Mouse (Mus musculus) CD4-positive helper T cell, adult 2 months (primary cell): Measurements from ENCODE around the gene Celsr3.

Source experiments
- DNase-seq: peaks from one replicate; pipeline ENCODE4 v3.0.0-alpha.2; 2012; ENCODE audit warnings: low read depth, missing footprints, low spot score

Gene Celsr3

DNA sequence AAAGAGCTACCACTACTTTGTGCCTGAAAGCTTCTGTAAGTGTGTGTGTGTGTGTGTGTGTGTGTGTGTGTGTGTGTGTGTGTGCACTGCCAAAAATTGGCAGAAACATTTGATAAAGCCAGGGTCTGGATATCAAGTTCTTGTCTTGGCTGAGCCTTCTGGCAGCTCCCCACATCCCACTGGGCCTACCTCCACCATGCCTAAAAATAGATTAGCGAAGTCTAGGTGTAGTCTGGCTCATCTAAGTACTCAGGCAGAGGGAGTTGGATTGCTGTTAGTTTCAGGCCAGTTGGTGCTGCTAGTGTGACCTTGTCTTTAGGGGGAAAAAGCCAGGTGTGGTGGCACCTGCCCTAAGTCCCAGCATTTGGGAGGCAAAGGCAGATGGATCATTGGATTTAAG lies 19.3 kb upstream of the Celsr3 start:
- no peak for DNase-seq

DNA sequence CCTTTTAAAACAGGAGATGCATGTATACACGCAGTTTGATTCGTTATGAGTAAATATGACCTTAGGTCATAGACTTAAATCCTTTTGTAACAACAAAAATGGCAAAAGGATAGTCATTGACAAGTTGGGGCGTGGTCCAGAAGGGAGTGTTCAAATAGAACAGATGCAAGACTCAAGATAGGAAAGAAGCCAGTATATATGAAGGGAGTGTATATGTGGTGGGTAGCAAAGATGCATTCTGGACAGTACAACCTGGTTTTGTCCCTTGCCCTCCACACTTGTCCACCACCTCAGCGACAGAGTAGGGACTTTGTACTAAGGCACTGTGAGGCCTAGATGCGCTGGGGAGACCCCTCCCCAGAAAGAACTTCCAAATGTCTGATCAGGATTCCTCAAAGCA lies 18.4 kb upstream of the Celsr3 start:
- DNase-seq, result peak; percentile 17

DNA sequence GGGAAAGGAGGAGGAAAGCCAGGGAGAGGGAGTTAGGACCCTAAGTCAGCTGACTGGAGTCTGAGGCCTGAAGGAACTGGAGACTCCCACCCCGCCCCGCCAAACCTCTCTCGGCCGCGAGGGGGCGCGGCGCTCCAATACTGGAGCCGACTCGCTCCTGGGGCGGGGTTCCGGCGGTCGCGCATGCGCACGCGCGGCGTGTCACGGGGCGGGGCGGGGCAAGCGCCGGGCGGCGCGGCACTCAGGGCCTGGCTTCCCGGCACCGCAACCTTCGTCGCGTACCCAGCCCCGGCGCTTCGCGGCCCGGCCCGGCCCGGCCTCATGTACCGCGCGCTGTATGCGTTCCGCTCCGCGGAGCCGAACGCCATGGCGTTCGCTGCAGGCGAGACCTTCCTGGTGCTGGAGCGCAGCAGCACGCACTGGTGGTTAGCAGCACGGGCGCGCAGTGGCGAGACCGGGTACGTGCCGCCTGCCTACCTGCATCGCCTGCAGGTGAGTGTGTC lies 17.9 kb upstream of the Celsr3 start, which contains the start of gene Nckipsd:
Gene Nckipsd (plus strand): TSS at position 206 of the 503 bp plus-strand sequence.
- DNase-seq, result peak; percentile 94

DNA sequence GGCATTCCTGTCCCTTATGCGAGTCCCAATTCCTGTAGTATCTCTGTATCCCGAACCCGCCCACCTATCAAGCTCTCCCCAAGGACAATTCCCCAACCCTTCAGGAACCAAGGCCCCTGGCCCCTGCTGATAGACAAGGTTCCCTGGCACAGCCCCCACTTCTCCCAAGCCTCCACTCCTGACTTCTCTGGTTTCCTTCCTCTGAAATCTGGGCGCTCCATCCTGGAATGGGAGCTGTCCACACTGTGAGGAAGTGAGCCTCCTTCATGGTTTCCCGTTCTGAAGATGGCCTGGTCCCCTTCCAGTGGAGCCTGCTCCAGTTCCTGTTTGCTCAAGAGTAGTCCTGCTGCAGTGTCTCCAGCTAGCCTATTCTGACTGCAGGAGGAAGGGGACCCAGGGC lies 16.9 kb upstream of the Celsr3 start:
- DNase-seq, result no peak

- DNase-seq, result no peak
Observed at GRCm38 (mm10) chr9:108809723-108810122, 16.4 kb upstream of the Celsr3 start.

- DNase-seq, result no peak
Observed at GRCm38 (mm10) chr9:108810516-108810915, 15.6 kb upstream of the Celsr3 start.

DNA sequence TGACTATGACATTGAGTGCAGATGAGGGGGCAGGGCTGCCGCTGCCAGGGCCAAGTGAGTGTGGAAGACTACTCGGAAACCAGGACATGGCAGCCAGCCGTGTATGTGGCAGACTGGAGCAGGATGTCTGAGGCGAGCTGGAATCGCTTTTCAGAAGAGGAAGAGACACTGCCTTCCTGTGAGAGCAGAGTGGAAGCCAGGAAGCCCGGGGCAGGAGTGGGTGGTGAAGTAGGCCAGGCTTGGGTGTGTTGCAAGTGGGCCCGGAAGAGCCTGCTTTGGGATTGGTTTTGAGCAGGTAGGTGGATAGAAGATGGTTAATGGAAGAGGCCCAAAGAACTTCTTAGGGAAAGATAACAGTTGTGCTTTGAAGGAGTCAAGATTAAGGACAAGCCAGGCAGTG lies 10.6 kb upstream of the Celsr3 start:
- no peak for DNase-seq

GRCm38 (mm10) chr9:108819495-108819894 lies 6.6 kb upstream of the Celsr3 start:
- DNase-seq, result peak; percentile 48

GRCm38 (mm10) chr9:108820077-108820476 lies 6.0 kb upstream of the Celsr3 start:
- no peak for DNase-seq

- DNase-seq, result no peak
Observed at GRCm38 (mm10) chr9:108824144-108824685, 1.9 kb upstream of the Celsr3 start.

DNA sequence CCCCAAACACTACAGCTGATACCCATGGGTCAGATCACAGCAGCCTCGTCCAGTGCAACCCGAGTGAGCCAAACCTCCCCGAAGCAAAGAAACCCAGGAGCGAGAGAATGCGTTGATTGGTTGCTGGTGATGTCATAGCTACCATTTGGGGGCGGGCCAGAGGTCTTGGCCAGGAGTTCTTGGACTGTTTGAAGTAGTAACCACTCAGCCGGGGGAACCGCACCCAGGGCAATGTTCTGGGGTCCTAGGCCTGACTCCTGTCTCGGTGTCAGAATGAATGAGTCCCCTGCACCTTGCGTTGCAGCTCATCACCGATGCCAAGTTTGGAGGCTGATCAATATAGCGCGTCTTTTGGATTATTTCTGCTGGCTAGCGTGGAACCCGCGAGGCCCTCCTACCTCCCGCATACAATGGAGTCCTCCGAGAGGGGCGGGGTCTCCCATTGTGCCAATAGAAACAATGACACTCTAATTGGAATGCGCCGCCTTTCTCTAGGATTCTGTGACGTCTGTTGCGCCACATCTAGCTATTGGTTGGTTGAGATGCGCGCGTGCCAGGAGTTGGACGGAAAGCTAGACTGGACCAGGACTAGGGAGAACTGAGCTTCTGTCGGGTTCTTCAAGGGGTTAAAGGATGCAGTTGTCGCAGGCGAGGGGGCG lies 1.2 kb upstream of the Celsr3 start:
- no peak for DNase-seq

- DNase-seq, result peak; percentile 76
Observed at GRCm38 (mm10) chr9:108826700-108827340, 700 bp downstream of the Celsr3 start.

DNA sequence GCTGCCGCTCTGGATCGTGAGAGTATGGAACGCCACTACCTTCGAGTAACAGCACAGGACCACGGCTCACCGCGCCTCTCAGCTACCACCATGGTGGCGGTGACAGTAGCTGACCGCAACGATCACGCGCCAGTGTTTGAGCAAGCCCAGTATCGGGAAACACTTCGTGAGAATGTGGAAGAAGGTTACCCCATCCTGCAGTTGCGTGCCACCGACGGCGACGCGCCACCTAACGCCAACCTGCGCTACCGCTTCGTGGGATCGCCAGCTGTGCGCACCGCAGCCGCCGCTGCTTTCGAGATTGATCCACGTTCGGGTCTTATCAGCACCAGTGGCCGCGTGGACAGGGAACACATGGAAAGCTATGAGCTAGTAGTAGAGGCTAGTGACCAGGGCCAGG lies 1.3 kb downstream of the Celsr3 start:
- no peak for DNase-seq

GRCm38 (mm10) chr9:108827906-108828305 lies 1.8 kb downstream of the Celsr3 start:
- no peak for DNase-seq

- DNase-seq, result peak; percentile 39
Observed at GRCm38 (mm10) chr9:108831637-108832036, 5.5 kb downstream of the Celsr3 start.

- DNase-seq, result peak; percentile 89
Observed at GRCm38 (mm10) chr9:108832390-108833108, 6.4 kb downstream of the Celsr3 start.

GRCm38 (mm10) chr9:108842989-108843388 lies 16.9 kb downstream of the Celsr3 start:
- no peak for DNase-seq

DNA sequence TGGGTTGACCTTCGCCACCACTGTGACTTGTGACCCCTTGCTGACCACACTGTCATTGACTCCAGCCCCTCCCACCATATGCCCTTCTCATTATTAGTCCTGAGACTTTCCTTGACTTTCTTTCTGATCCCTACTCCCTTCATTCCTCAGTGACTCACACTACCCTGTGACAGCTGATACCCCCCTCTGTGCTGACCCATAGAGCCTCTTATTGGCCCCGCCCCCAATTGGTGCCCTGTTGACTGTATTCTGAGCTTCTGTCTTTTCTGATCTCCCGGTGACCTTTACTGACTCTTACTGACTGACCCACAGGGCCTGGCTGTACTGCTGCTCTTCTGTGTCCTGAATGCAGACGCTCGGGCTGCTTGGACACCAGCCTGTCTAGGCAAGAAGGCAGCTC lies 19.3 kb downstream of the Celsr3 start:
- DNase-seq, result no peak

DNA sequence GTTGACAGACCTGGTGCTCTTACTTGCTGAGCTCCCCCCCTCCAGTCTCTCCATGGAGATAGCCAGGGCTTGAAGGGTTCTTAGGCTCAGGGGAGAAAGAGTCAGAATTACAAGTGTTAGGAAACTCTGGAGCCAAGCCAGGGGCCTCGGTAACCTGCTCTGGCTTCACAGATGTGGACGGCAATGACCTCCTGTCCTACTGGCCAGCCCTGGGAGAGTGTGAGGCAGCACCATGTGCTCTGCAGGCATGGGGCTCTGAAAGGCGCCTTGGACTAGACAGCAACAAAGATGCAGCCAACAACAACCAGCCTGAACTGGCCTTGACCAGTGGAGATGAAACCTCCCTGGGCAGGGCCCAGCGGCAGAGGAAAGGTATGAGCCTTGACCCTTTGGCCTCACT lies 21.3 kb downstream of the Celsr3 start:
- DNase-seq, result no peak

DNA sequence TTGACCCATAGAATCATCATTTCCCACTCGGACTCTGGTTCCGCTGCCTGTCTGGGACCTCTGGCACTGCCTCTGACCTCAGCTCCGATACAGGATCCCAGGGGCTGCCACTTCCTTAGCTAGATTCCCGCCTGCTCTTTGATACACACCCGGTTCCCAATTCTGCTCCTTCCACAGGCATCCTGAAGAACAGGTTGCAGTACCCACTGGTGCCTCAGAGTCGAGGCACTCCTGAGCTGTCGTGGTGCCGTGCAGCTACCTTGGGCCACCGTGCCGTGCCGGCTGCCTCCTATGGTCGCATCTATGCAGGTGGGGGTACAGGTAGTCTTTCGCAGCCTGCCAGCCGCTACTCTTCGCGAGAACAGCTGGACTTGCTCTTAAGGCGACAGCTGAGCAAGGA lies 22.3 kb downstream of the Celsr3 start:
- no peak for DNase-seq

- no peak for DNase-seq
Observed at GRCm38 (mm10) chr9:108852976-108853375, 26.9 kb downstream of the Celsr3 start, which contains the start of gene Slc26a6. Gene Slc26a6, plus strand, starts transcription at chr9:108853283.

- peak; percentile 94 for DNase-seq
Observed at GRCm38 (mm10) chr9:108853635-108854240, 27.6 kb downstream of the Celsr3 start.
